In the genomic region with DNA sequence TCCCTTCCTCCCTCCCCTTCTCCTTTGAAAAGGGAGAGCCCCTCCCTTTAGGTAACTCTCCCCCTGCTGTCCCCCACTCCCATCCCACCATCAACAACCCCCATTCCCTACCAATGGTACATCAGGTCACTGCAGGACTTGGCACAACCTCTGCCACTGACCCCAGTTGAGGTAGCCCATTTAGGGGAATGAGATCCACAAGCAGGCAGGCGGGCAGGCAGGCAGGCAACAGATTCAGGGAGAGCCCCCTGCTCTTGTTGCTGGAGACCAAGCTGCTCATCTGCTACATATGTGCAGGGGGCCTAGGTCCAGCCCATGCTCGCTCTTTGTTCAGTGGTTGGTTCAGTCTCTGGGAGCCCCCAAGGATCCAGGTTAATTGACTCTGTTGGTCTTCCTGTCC, we compare ENCODE assay signal across 13 mouse cellular contexts. TPM values are rescaled to one million over a fixed set of nuclear protein-coding genes. Genes with fewer than 3 reads are reported as not detected.
"Had no signal": no experiment of that assay in that cellular context is flagged by ENCODE, and none has a peak within 500 bp of the region (broad histone marks: within the 10 kb centered on the region; RNA-seq: fewer than 3 reads in every experiment).

No protein-coding gene starts in this region.

- DNase-seq: retina, postnatal 1 day; right cerebral cortex, adult 18-20 months; right cerebral cortex, postnatal 14 days; right cerebral cortex, postnatal 25 days; right cerebral cortex, postnatal 4 days; spleen, adult 18-20 months; thymus, adult 18-20 months; thymus, adult 2 months; thymus, postnatal 14 days; thymus, postnatal 25 days; thymus, postnatal 36 days; thymus, postnatal 4 days had no signal

RNA-seq across cellular contexts. Expression of gene Olfr49, which starts 8.3 kb away (rescaled TPM):
- total RNA-seq: neutrophil, adult 5-6 weeks had no signal
